Mouse (Mus musculus): ENCODE results near the gene Olfr1418. TPM values are rescaled to one million over a fixed set of nuclear protein-coding genes. Genes with fewer than 3 reads are reported as not detected.

Olfr1418 gene
- polyA plus RNA-seq, 1 experiment from 2014 or later, result not detected

- Histone ChIP-seq H3K27me3 (peaks cover 49% of the 10 kb centered on the region), H3K4me3 (replicated peaks) (peak overlapping the region; percentile 67; the same call in 1 of the 2 replicates)
Measured at GRCm38 (mm10) chr19:11820211-11820610, 40.7 kb downstream of the Olfr1418 start.

GRCm38 (mm10) chr19:11819800-11820199 is 41.1 kb downstream of the Olfr1418 start:
- Histone ChIP-seq H3K4me3 (replicated peaks) (peak overlapping the region; percentile 67), H3K27me3 (peaks cover 53% of the 10 kb centered on the region), H3K36me3 (no peaks in the 10 kb centered on the region), H3K4me2 (peak overlapping the region; percentile 96), H3K27ac (no peak overlapping the region), H3K9me3 (no peaks in the 10 kb centered on the region), H3K9ac (replicated peaks) (no peak overlapping the region), H3K4me1 (replicated peaks) (peaks cover 12% of the 10 kb centered on the region)
- under 1% methylated on average over 15 of the region's 15 CpGs for WGBS
- peak; percentile 70; the same call in 1 of the 2 replicates for ATAC-seq (ENCODE audit: insufficient number of reproducible peaks, insufficient read depth, low FRiP score, low TSS enrichment, low read depth)

More at GRCm38 (mm10) chr19:11820211-11820610, 40.7 kb downstream of the Olfr1418 start:
- no peaks in the 10 kb centered on the region for H3K36me3 ChIP-seq
- H3K27ac ChIP-seq, result no peak overlapping the region
- WGBS, result 32% methylated on average over 6 of the region's 6 CpGs
- no peak for ATAC-seq (ENCODE audit: insufficient number of reproducible peaks, insufficient read depth, low FRiP score, low TSS enrichment, low read depth)
- H3K9me3 ChIP-seq, result no peaks in the 10 kb centered on the region
- no peak overlapping the region for H3K9ac ChIP-seq (replicated peaks)
- H3K4me2 ChIP-seq, result peak overlapping the region; percentile 96
- peaks cover 12% of the 10 kb centered on the region for H3K4me1 ChIP-seq (replicated peaks)

GRCm38 (mm10) chr19:11819143-11819700 is 41.6 kb downstream of the Olfr1418 start, which contains the start of gene Stx3:
Stx3 (minus strand) TSS chr19:11819403.
- peak within 1 kb of the TSS; percentile 67 for H3K4me3 ChIP-seq (replicated peaks)
- peaks cover 12% of the 10 kb centered on the region for H3K4me1 ChIP-seq (replicated peaks)
- H3K27ac ChIP-seq, result no peak within 1 kb of the TSS
- H3K27me3 ChIP-seq, result peaks cover 55% of the 10 kb centered on the region
- H3K9me3 ChIP-seq, result no peaks in the 10 kb centered on the region
- whole genome bisulfite sequencing, result under 1% methylated on average over 20 of the region's 20 CpGs
- peak within 1 kb of the TSS; percentile 71 for H3K9ac ChIP-seq (replicated peaks)
- no peaks in the 10 kb centered on the region for H3K36me3 ChIP-seq
- peak within 1 kb of the TSS; percentile 96 for H3K4me2 ChIP-seq
- ATAC-seq (ENCODE audit: insufficient number of reproducible peaks, insufficient read depth, low FRiP score, low TSS enrichment, low read depth), result no peak

- WGBS, result under 1% methylated on average over 83 of the region's 83 CpGs
- Histone ChIP-seq H3K4me3 (replicated peaks) (peak overlapping the region; percentile 67), H3K9ac (replicated peaks) (peak overlapping the region; percentile 71), H3K36me3 (no peaks in the 10 kb centered on the region), H3K9me3 (no peaks in the 10 kb centered on the region), H3K27ac (no peak overlapping the region), H3K4me2 (peak overlapping the region; percentile 96), H3K27me3 (peaks cover 62% of the 10 kb centered on the region), H3K4me1 (replicated peaks) (peaks cover 12% of the 10 kb centered on the region)
- ATAC-seq (ENCODE audit: insufficient number of reproducible peaks, insufficient read depth, low FRiP score, low TSS enrichment, low read depth), result peak; percentile 78
Measured at GRCm38 (mm10) chr19:11818199-11819142, 42.4 kb downstream of the Olfr1418 start.

GRCm38 (mm10) chr19:11817586-11817985 is 43.3 kb downstream of the Olfr1418 start:
- peak overlapping the region; percentile 67 for H3K4me3 ChIP-seq (replicated peaks)
- peaks cover 12% of the 10 kb centered on the region for H3K4me1 ChIP-seq (replicated peaks)
- no peaks in the 10 kb centered on the region for H3K36me3 ChIP-seq
- peaks cover 62% of the 10 kb centered on the region for H3K27me3 ChIP-seq
- no peak overlapping the region for H3K9ac ChIP-seq (replicated peaks)
- ATAC-seq (ENCODE audit: insufficient number of reproducible peaks, insufficient read depth, low FRiP score, low TSS enrichment, low read depth), result no peak
- peak overlapping the region; percentile 96 for H3K4me2 ChIP-seq
- no peak overlapping the region for H3K27ac ChIP-seq
- no peaks in the 10 kb centered on the region for H3K9me3 ChIP-seq
- 5% methylated on average over 5 of the region's 5 CpGs for WGBS

GRCm38 (mm10) chr19:11816706-11817105 is 44.2 kb downstream of the Olfr1418 start:
- Histone ChIP-seq H3K4me1 (replicated peaks) (peaks cover 12% of the 10 kb centered on the region), H3K9ac (replicated peaks) (no peak overlapping the region), H3K27ac (no peak overlapping the region), H3K4me3 (replicated peaks) (no peak overlapping the region), H3K9me3 (no peaks in the 10 kb centered on the region), H3K36me3 (no peaks in the 10 kb centered on the region), H3K4me2 (no peak overlapping the region), H3K27me3 (peaks cover 62% of the 10 kb centered on the region)
- WGBS, result 16% methylated on average over 6 of the region's 6 CpGs
- ATAC-seq (ENCODE audit: insufficient number of reproducible peaks, insufficient read depth, low FRiP score, low TSS enrichment, low read depth), result no peak

DNA sequence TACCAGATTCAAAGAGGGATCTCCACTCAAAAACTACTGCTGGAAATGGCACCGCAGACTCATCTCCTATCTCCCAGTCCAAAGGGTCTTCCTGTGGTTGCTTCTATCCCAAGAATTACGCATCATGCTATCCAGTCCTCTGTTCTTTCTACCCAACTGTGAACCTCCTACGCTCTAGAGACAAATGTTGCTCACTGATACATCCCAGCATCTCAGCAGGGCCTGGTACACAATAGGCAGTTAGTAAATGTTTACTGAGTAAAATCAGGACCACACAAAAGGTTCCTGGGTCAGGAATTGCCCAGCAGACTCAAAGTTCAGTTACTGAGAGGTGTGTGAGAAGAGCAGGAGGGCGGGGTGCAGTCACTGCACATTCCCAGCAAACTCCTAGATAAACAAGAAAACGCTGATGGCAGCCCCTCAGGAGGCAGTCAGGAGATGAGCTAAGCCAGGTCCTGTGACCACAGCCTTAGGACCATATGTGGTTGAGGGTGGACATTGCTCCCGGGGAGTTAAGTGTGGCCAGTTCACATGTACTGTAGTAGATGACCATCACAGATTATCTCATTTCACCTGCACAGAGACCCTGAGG is 46.0 kb downstream of the Olfr1418 start:
- no peak overlapping the region for H3K27ac ChIP-seq
- no peak for ATAC-seq (ENCODE audit: insufficient number of reproducible peaks, insufficient read depth, low FRiP score, low TSS enrichment, low read depth)
- H3K9me3 ChIP-seq, result no peaks in the 10 kb centered on the region
- H3K4me2 ChIP-seq, result no peak overlapping the region
- H3K27me3 ChIP-seq, result peaks cover 57% of the 10 kb centered on the region
- H3K36me3 ChIP-seq, result no peaks in the 10 kb centered on the region
- H3K9ac ChIP-seq (replicated peaks), result no peak overlapping the region
- peaks cover 12% of the 10 kb centered on the region for H3K4me1 ChIP-seq (replicated peaks)
- 81% methylated on average over 6 of the region's 6 CpGs for WGBS
- no peak overlapping the region for H3K4me3 ChIP-seq (replicated peaks)

DNA sequence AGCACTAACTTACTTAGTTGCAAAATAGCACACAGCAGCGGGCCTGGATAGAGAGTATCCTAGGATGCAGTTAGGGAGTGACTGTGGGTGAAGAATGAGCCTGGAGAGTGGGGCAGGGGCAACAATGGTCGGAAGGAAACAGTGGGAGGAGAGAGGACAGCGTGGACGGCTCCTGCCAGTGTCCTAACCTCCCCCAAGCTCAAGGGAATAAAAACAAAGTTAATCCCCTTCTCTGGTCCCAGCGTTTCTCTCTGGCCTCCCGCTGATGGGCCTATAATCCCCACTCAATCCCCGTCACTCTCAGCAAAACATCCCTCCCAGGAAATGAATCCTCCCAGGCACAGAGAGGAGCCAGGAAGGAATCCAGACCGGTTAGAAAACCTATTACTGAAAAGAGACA is 47.2 kb downstream of the Olfr1418 start:
- peaks cover 45% of the 10 kb centered on the region for H3K27me3 ChIP-seq
- no peak overlapping the region for H3K4me3 ChIP-seq (replicated peaks)
- H3K27ac ChIP-seq, result 0 out of 2 replicates have a peak overlapping the region, but pooled peaks have one; percentile 4
- WGBS, result 17% methylated on average over 8 of the region's 8 CpGs
- H3K36me3 ChIP-seq, result no peaks in the 10 kb centered on the region
- no peak overlapping the region for H3K4me2 ChIP-seq
- H3K9ac ChIP-seq (replicated peaks), result no peak overlapping the region
- H3K4me1 ChIP-seq (replicated peaks), result peaks cover 5% of the 10 kb centered on the region; the same call in 1 of the 2 replicates
- H3K9me3 ChIP-seq, result no peaks in the 10 kb centered on the region
- no peak for ATAC-seq (ENCODE audit: insufficient number of reproducible peaks, insufficient read depth, low FRiP score, low TSS enrichment, low read depth)

DNA sequence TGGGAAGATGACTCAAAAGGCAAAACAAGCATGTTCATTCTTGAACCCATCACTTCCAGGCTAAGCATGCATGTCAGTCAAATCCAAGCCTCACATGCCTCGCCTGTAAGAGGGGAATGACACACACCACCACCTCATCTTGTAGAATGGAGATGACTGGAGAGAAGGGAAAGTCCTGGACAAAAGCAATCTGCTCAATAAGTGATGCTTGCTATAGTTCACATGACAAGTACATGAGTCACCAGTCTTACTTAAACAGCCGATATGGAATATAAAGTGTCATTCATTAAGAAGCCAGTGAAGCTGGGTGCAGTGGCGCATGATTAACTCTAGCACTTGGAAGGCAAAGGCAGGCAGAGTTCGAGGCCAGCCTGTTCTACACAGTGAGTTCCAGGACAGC is 47.7 kb downstream of the Olfr1418 start:
- Histone ChIP-seq H3K9ac (replicated peaks) (no peak overlapping the region), H3K4me1 (replicated peaks) (peaks cover 3% of the 10 kb centered on the region; the same call in 1 of the 2 replicates), H3K27me3 (peaks cover 40% of the 10 kb centered on the region), H3K27ac (no peak overlapping the region), H3K4me2 (no peak overlapping the region), H3K36me3 (no peaks in the 10 kb centered on the region), H3K9me3 (no peaks in the 10 kb centered on the region), H3K4me3 (replicated peaks) (no peak overlapping the region)
- 82% methylated on average over 4 of the region's 4 CpGs for WGBS
- ATAC-seq (ENCODE audit: insufficient number of reproducible peaks, insufficient read depth, low FRiP score, low TSS enrichment, low read depth), result no peak

DNA sequence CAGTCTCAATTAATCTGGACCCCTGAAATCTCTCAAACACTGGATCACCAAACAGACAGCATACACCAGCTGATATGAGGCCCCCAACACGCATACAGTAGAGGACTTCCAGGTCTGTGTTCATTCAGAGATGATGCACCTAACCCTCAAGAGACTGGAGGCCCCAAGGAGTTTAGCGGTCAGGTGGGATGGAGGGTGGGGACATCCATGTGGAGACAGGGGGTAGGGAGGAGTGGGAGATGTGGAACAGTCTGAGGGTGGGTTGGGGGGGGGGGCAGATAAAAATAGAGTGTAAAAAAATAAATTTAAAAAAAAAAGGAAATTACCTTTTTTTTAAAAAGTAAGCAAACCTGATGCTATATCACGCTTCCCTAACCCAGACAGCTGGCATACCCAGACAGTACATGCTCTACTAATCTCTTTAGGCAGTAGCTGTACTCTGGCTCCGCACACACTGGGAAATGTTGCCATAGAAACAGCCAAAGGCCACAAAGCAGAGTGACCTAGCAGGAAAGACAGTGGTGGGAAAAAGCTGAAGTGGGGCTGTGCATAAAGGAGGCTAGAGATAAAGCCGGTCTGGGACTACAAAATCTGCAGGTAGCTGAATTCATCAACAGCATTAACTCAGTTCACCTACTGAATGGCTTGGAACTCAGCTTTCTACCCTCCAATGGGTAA is 49.0 kb downstream of the Olfr1418 start:
- Histone ChIP-seq H3K9ac (replicated peaks) (no peak overlapping the region), H3K4me3 (replicated peaks) (no peak overlapping the region), H3K4me2 (no peak overlapping the region), H3K4me1 (replicated peaks) (no peaks in the 10 kb centered on the region), H3K9me3 (no peaks in the 10 kb centered on the region), H3K36me3 (no peaks in the 10 kb centered on the region), H3K27me3 (peaks cover 27% of the 10 kb centered on the region), H3K27ac (no peak overlapping the region)
- WGBS, result 76% methylated on average over 5 of the region's 5 CpGs
- ATAC-seq (ENCODE audit: insufficient number of reproducible peaks, insufficient read depth, low FRiP score, low TSS enrichment, low read depth), result no peak
